Mouse (Mus musculus): ENCODE measurements around the gene Smc1b.

DNA sequence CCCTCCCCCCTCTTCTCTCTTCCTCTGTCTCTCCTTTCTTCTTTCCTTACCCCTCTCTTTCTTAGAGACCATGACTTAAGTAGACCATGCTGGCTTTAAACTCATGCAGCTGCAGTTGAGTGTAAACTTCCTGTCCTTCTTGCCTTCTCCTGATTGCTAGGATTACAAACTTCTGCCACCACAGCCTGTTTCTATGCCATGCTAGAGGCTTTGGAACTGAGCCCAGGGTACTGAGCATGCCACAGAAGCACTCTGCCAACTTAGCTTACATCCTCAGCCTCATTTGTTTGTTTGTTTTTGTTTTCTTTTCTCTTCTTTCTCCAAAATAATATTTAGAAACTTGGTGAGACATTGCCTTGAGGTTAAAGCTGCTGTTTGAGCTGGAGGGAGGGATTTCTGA is 48.6 kb upstream of the Smc1b start:
- TF ChIP-seq CTCF (IDR thresholded peaks at IDR 0.05; ENCODE audit: extremely low read depth, insufficient read depth, insufficient read length, insufficient replicate concordance) (no peak), POLR2A (IDR thresholded peaks at IDR 0.05; ENCODE audit: low read depth, low read length) (no peak)
